Mouse (Mus musculus): ENCODE measurements at regions not wholly inside any gene's neighbourhood (a gene's known extent, or its start where the extent isn't known, plus 50 kb on each side); places are given as distances from the start of the nearest gene placed in this dataset.

- peaks cover 14% of the 10 kb centered on the region for H3K4me1 ChIP-seq
- 81% methylated on average over 9 of the region's 9 CpGs for WGBS
- DNase-seq (ENCODE audit: low spot score), result peak; percentile 33
Measured at GRCm38 (mm10) chr15:25140389-25141181, 273.0 kb downstream of the Basp1 start.

GRCm38 (mm10) chr15:25137091-25137490, 276.5 kb downstream of the Basp1 start:
- peak; percentile 33 for DNase-seq (ENCODE audit: low spot score)
- no peaks in the 10 kb centered on the region for H3K9me3 ChIP-seq (replicated peaks)
- H3K36me3 ChIP-seq, result no peaks in the 10 kb centered on the region
- H3K27ac ChIP-seq, result no peak overlapping the region
- H3K27me3 ChIP-seq (ENCODE audit: low read depth, poor library complexity, severe bottlenecking), result no peaks in the 10 kb centered on the region
- no peak overlapping the region for H3K4me3 ChIP-seq
- 29% methylated on average over 3 of the region's 3 CpGs for WGBS
- H3K4me1 ChIP-seq, result peaks cover 14% of the 10 kb centered on the region

More at GRCm38 (mm10) chr15:25140389-25141181, 273.0 kb downstream of the Basp1 start:
- H3K36me3 ChIP-seq, result no peaks in the 10 kb centered on the region
- H3K27me3 ChIP-seq (ENCODE audit: low read depth, poor library complexity, severe bottlenecking), result no peaks in the 10 kb centered on the region
- no peak overlapping the region for H3K27ac ChIP-seq
- no peak overlapping the region for H3K4me3 ChIP-seq
- no peaks in the 10 kb centered on the region for H3K9me3 ChIP-seq (replicated peaks)

GRCm38 (mm10) chr15:25135471-25136262, 277.9 kb downstream of the Basp1 start:
- H3K27ac ChIP-seq, result no peak overlapping the region
- no peak overlapping the region for H3K4me3 ChIP-seq
- 89% methylated on average over 19 of the region's 19 CpGs for WGBS
- H3K27me3 ChIP-seq (ENCODE audit: low read depth, poor library complexity, severe bottlenecking), result no peaks in the 10 kb centered on the region
- H3K36me3 ChIP-seq, result no peaks in the 10 kb centered on the region
- no peaks in the 10 kb centered on the region for H3K9me3 ChIP-seq (replicated peaks)
- peaks cover 11% of the 10 kb centered on the region for H3K4me1 ChIP-seq
- no peak for DNase-seq (ENCODE audit: low spot score)

DNA sequence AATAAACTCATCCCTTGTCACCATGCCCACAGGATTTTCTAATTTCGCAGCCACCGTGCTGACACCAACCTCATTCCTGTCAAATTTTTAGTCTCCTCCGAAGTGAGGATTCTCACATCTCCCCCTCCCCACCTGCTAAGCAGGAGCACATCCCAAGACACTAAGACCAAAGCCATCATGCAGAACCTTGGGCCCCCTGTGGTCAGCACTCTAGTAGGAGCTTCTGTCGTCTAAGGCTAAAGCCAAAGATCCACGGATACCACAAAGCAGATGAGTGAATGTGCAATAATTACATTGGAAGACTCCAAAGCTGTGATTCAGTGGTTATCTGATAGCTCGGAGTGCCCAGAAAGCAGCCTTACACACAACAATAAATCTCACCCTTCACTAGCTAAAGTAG, 283.5 kb downstream of the Basp1 start:
- Histone ChIP-seq H3K4me3 (no peak overlapping the region), H3K4me1 (no peaks in the 10 kb centered on the region), H3K9me3 (replicated peaks) (no peaks in the 10 kb centered on the region), H3K27ac (no peak overlapping the region), H3K27me3 (ENCODE audit: low read depth, poor library complexity, severe bottlenecking) (no peaks in the 10 kb centered on the region), H3K36me3 (no peaks in the 10 kb centered on the region)
- 76% methylated on average over 6 of the region's 6 CpGs for WGBS
- DNase-seq (ENCODE audit: low spot score), result no peak

DNA sequence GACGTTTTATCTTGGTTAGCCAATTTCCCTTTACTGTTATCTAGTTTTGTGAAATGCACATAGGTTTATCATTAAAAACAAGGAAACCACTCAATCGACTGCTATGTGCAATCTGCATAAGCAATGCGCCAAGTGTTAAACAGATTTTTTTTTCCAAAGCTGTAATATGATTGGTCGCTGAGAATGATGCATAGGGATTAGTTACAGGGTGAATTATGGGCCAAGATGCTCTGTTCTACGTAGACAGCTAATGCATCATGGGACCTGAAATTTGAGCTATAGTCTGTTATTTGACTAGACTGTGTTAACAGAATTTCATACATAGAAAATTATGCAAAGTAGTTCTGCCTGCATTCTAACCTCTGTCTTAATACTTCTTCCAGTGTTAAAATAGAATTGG, 284.0 kb downstream of the Basp1 start:
- Histone ChIP-seq H3K4me1 (no peaks in the 10 kb centered on the region), H3K27me3 (ENCODE audit: low read depth, poor library complexity, severe bottlenecking) (no peaks in the 10 kb centered on the region), H3K36me3 (no peaks in the 10 kb centered on the region), H3K4me3 (no peak overlapping the region), H3K9me3 (replicated peaks) (no peaks in the 10 kb centered on the region), H3K27ac (no peak overlapping the region)
- 90% methylated on average over 5 of the region's 5 CpGs for WGBS
- no peak for DNase-seq (ENCODE audit: low spot score)

DNA sequence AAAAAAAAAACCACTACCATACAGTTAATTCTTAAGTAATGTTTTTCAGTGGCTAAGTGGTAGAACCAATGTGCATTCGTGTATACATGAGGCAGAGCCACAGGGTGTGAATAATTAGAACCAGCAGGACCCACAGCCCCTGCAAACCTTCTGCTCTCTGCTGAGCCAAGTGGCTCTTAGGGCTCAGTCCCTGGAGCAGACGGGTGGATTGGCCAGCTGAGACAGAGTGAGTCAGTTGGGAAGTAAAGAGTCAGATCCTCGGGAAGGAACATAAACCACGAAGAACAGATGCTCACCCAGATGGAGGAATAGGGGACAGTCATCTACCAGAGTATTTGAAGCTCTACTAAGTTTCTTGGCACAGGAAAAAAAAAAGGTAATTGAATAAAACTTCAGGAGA, 293.1 kb downstream of the Basp1 start:
- H3K4me1 ChIP-seq, result no peaks in the 10 kb centered on the region

DNA sequence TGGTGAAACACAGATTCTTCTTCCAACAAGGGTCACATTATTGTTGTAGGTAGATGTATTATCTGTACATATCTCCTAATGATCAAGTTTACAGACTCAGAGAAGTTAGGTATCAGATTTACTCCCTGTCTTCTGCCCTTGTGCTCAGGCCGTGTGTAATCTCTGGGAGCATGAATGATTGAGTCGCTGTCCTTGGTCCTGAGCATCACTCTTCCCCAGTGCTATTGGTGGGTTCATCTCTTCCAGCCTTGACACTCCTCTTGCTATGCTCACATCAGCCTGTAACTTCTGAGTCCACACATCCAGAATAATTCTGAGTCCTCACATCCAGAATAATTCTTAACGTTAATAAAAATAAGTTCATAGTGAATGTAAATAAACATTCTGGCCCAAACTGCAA, 295.6 kb downstream of the Basp1 start:
- no peak overlapping the region for H3K4me3 ChIP-seq
- no peaks in the 10 kb centered on the region for H3K9me3 ChIP-seq (replicated peaks)
- no peaks in the 10 kb centered on the region for H3K36me3 ChIP-seq
- peak; percentile 77 for DNase-seq (ENCODE audit: low spot score)
- no peaks in the 10 kb centered on the region for H3K4me1 ChIP-seq
- WGBS, result 49% methylated on average over 3 of the region's 3 CpGs
- no peaks in the 10 kb centered on the region for H3K27me3 ChIP-seq (ENCODE audit: low read depth, poor library complexity, severe bottlenecking)
- no peak overlapping the region for H3K27ac ChIP-seq

More for the DNA sequence above, 293.1 kb downstream of the Basp1 start:
- WGBS, result 51% methylated on average over 4 of the region's 4 CpGs
- H3K4me3 ChIP-seq, result no peak overlapping the region
- DNase-seq (ENCODE audit: low spot score), result peak; percentile 37
- no peaks in the 10 kb centered on the region for H3K36me3 ChIP-seq
- no peaks in the 10 kb centered on the region for H3K27me3 ChIP-seq (ENCODE audit: low read depth, poor library complexity, severe bottlenecking)
- H3K9me3 ChIP-seq (replicated peaks), result no peaks in the 10 kb centered on the region
- H3K27ac ChIP-seq, result no peak overlapping the region

- no peaks in the 10 kb centered on the region for H3K27me3 ChIP-seq (ENCODE audit: low read depth, poor library complexity, severe bottlenecking)
- no peak for DNase-seq (ENCODE audit: low spot score)
Measured at GRCm38 (mm10) chr15:25102727-25103126, 310.8 kb downstream of the Basp1 start.

GRCm38 (mm10) chr15:25093758-25094157, 319.8 kb downstream of the Basp1 start:
- Histone ChIP-seq H3K4me3 (no peak overlapping the region), H3K27ac (no peak overlapping the region), H3K9me3 (replicated peaks) (no peaks in the 10 kb centered on the region), H3K36me3 (no peaks in the 10 kb centered on the region), H3K4me1 (no peaks in the 10 kb centered on the region), H3K27me3 (ENCODE audit: low read depth, poor library complexity, severe bottlenecking) (no peaks in the 10 kb centered on the region)
- DNase-seq (ENCODE audit: low spot score), result no peak
- WGBS, result 26% methylated on average over 6 of the region's 6 CpGs

More at GRCm38 (mm10) chr15:25102727-25103126, 310.8 kb downstream of the Basp1 start:
- no peaks in the 10 kb centered on the region for H3K36me3 ChIP-seq
- WGBS, result 92% methylated on average over 5 of the region's 5 CpGs
- no peaks in the 10 kb centered on the region for H3K9me3 ChIP-seq (replicated peaks)
- no peaks in the 10 kb centered on the region for H3K4me1 ChIP-seq
- no peak overlapping the region for H3K27ac ChIP-seq
- H3K4me3 ChIP-seq, result no peak overlapping the region

- no peak for DNase-seq (ENCODE audit: low spot score)
- 90% methylated on average over 1 of the region's 1 CpGs for WGBS
Measured at GRCm38 (mm10) chr15:25069701-25070100, 343.9 kb downstream of the Basp1 start.

GRCm38 (mm10) chr15:25059347-25059746, 354.2 kb downstream of the Basp1 start:
- H3K4me3 ChIP-seq, result no peak overlapping the region
- DNase-seq (ENCODE audit: low spot score), result no peak
- H3K4me1 ChIP-seq, result no peaks in the 10 kb centered on the region

More at GRCm38 (mm10) chr15:25069701-25070100, 343.9 kb downstream of the Basp1 start:
- Histone ChIP-seq H3K9me3 (replicated peaks) (no peaks in the 10 kb centered on the region), H3K27ac (no peak overlapping the region), H3K4me1 (no peaks in the 10 kb centered on the region), H3K4me3 (no peak overlapping the region), H3K27me3 (ENCODE audit: low read depth, poor library complexity, severe bottlenecking) (no peaks in the 10 kb centered on the region), H3K36me3 (no peaks in the 10 kb centered on the region)

DNA sequence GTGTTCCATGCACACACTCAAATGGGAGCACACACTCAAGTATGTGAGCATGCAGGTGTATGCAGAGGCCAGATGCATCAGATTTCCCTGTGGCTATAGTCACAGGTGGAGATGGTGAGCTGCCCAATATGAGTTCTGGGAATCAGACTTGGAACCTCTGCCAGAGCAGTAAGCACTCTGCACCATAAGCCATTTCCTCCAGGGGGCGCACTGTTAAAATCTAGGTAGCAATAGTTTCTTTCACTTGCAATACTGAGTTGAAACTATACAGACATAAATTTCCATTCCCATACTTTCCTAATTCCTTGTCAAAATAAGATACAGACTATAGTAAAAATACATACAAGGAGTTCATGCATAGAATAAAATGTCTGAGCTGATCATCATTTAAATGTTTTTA, 365.7 kb downstream of the Basp1 start:
- no peak overlapping the region for H3K27ac ChIP-seq
- no peaks in the 10 kb centered on the region for H3K9me3 ChIP-seq (replicated peaks)
- no peak overlapping the region for H3K4me3 ChIP-seq
- 28% methylated on average over 1 of the region's 1 CpGs for WGBS
- no peaks in the 10 kb centered on the region for H3K36me3 ChIP-seq
- H3K4me1 ChIP-seq, result no peaks in the 10 kb centered on the region
- DNase-seq (ENCODE audit: low spot score), result peak; percentile 59
- no peaks in the 10 kb centered on the region for H3K27me3 ChIP-seq (ENCODE audit: low read depth, poor library complexity, severe bottlenecking)

More at GRCm38 (mm10) chr15:25059347-25059746, 354.2 kb downstream of the Basp1 start:
- no peaks in the 10 kb centered on the region for H3K9me3 ChIP-seq (replicated peaks)
- no peak overlapping the region for H3K27ac ChIP-seq
- no peaks in the 10 kb centered on the region for H3K36me3 ChIP-seq
- no peaks in the 10 kb centered on the region for H3K27me3 ChIP-seq (ENCODE audit: low read depth, poor library complexity, severe bottlenecking)

- no peaks in the 10 kb centered on the region for H3K27me3 ChIP-seq (ENCODE audit: low read depth, poor library complexity, severe bottlenecking)
- 75% methylated on average over 5 of the region's 5 CpGs for WGBS
- DNase-seq (ENCODE audit: low spot score), result no peak
- H3K9me3 ChIP-seq (replicated peaks), result no peaks in the 10 kb centered on the region
- no peak overlapping the region for H3K4me3 ChIP-seq
- H3K4me1 ChIP-seq, result no peaks in the 10 kb centered on the region
- H3K36me3 ChIP-seq, result no peaks in the 10 kb centered on the region
- no peak overlapping the region for H3K27ac ChIP-seq
Measured at GRCm38 (mm10) chr15:25046514-25047138, 366.9 kb downstream of the Basp1 start.

Measured in limb, embryonic 10.5 days (tissue).